Mouse (Mus musculus) CD8-positive naive resting alpha-beta T cell, adult 2 months (primary cell): Measurements from ENCODE around the gene Tnfrsf18.

Experiments
- DNase-seq, 2 experiments: peaks; one replicate each; pipeline ENCODE4 v3.0.0; 2022; ENCODE audit warnings: low read depth in 2 of 2, low spot score in 2 of 2

The Tnfrsf18 gene

GRCm38 (mm10) chr4:156026013-156026412, at the start of gene Tnfrsf18:
Tnfrsf18 (plus strand) TSS chr4:156026164.
- DNase-seq, result peak; percentile 47 to 50

DNA sequence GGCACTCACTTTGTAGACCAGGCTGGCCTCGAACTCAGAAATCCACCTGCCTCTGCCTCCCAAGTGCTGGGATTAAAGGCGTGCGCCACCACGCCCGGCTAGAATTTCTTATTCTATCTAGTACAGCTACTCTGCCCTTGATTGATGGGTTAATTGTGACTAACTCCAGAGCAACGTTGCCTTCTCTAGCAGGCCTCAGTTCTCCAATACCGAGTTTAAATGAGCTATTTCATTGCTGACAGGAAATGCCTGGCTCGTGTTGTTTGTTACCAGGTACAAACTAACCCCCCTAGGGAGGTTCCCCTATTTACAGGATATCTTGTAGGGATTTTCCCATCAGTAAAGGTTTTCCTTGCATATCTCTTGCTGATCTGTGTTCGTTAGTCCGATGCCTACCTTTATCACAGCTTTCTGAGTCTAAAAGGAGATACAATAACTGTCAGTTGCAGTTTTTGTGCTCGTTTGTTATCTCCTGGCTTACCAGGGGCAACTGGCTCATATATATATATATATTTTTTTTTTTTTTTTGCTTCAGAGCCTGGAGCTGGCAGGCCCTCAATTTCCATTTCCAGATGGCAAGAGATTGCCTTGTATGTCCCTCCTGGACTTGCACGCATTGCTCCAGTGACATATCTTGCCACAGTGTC, 44.4 kb upstream of the Tnfrsf18 start:
- DNase-seq, result no peak

GRCm38 (mm10) chr4:155983788-155984187, 42.2 kb upstream of the Tnfrsf18 start:
- no peak for DNase-seq

DNA sequence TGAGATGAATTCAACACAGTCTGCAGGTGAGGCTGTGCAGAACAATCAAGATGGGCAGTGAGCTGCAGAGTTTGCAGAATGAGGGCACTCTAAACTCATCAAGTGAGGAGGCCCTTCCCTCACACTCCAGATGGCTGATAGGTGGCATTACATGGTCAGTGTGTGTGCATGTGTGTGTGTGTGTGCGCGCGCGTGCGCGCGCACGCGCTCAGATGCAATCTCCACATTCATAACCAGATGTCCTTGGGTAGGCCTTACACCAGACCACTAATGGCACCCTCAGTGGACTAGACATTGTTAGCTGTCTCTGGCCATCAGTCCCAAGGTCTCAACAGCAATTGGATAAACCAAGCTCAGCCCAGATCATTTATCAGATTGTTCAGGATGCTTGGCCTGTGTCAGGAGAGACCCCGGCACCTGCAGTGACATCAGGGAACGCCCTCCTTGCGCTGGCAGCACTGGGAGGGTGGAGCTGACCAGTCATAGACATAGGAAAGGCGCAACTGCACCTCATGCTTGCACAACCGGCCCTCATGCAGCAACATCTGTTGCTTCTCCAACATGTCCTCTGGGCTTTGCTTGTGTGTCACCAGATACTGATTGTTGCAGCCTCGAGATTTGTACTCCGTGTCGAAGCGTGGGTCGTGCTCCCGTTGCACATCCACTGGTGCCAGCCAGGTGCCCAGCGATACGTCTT, 34.6 kb upstream of the Tnfrsf18 start:
- DNase-seq, result no peak

DNA sequence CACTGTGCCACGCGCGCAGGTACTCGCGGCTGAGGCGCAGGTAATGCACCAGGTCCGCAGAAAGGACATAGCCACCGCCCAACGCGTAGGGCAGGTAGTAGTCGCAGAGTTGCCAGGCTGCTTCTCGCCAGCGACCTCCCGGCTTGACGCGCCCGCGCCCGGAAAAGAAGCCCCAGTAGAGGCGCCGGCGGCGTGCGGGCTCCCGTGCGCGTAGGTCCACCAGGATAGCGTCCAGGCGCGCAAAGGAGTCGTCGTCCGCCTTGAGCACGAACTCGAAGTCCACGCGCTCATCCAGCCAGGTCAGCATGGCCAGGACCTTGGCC, 34.1 kb upstream of the Tnfrsf18 start:
- DNase-seq, result no peak

DNA sequence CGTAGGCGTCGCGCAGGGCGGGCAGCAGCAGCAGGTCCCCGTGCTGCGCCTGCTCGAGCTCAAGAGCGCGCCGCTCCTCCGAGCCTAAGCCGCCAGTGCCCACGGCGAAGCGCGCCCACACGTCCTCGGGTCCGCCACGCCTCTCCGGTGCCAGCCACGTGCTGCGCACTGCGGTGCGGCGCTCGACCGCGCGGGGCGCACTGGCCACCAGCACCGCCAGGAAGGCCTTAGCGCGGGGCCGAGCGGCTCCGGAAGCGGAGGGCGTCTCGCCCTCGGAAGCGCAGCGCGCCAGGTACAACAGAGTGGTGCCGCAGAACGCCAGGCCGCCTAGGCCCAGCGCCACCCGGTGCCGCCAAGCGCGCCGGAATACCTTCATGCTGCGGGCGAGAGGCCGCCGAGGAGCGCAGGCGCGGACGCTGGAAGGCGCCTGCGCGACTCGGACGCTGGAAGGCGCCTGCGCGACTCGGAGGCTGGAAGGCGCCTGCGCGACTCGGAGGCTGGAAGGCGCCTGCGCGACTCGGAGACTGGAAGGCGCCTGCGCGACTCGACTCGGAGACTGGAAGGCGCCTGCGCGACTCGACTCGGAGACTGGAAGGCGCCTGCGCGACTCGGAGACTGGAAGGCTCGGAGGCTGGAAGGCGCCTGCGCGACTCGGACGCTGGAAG, 33.6 kb upstream of the Tnfrsf18 start, which contains the start of the genes B3galt6 and Sdf4:
B3galt6 (minus strand) TSS at position 409 of the 665 bp plus-strand sequence.
Sdf4 (plus strand) TSS at position 632 of the 665 bp plus-strand sequence.
- peak; percentile 81 to 84 for DNase-seq

DNA sequence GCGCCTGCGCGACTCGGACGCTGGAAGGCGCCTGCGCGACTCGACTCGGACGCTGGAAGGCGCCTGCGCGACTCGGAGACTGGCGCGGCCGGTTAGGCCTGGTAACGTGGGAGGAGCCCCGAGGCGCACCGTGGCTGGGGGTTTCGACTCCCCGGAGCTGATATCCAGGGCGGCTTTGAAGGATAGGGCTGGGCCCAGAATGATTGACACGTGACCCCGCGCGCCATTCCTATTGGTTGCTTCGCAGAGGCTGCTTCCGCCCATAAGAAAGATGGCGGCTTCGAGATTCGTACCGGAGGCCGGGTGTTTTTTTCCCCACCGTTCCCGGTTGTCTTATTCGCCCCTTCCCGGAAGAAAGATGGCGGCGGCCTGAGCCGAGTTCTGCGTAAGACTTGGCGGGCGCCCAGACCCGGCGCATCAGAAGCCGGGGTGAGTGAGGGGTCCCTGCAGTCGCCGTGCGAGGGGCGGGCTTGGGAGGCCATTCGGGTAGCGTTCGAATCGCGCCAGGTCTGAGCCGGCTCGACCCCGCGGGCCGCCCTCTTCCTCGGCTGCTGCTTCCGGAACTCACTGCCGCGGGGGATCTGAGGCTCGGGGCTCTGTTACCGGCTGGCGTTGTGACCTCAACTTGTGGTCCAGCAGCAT, 32.9 kb upstream of the Tnfrsf18 start:
- DNase-seq, result peak; percentile 95 to 97

- no peak for DNase-seq
Measured at GRCm38 (mm10) chr4:155993606-155994005, 32.4 kb upstream of the Tnfrsf18 start.

GRCm38 (mm10) chr4:156004109-156004508, 21.9 kb upstream of the Tnfrsf18 start:
- DNase-seq, result peak in 1 of 2 experiments; percentile 29

DNA sequence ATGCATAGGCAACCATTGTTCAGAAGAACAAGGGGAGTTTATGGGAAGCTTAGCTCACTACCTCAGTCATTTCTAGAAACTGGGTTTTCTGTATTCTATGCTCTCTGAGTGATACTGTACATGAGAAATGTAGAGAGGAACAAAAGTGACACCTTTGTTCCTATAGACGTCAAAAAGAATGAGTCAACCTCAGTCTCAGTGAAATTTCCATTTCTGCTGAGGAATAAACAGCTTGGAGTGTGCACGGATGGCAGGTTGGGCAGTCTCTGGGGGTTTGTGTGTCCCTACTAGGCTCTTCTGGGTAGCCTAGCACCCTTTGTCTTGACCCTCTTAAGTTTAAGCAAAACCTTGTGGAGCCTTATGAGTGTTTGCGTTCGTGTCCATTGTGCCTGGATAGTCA, 17.6 kb upstream of the Tnfrsf18 start:
- no peak for DNase-seq

- no peak for DNase-seq
Measured at GRCm38 (mm10) chr4:156013637-156014036, 12.3 kb upstream of the Tnfrsf18 start, which contains the start of gene Tnfrsf4. Tnfrsf4 (plus strand) TSS chr4:156013843.

GRCm38 (mm10) chr4:156014436-156014835, 11.5 kb upstream of the Tnfrsf18 start:
- no peak for DNase-seq

GRCm38 (mm10) chr4:156019771-156020170, 6.2 kb upstream of the Tnfrsf18 start:
- no peak for DNase-seq

GRCm38 (mm10) chr4:156021381-156021780, 4.6 kb upstream of the Tnfrsf18 start:
- no peak for DNase-seq

DNA sequence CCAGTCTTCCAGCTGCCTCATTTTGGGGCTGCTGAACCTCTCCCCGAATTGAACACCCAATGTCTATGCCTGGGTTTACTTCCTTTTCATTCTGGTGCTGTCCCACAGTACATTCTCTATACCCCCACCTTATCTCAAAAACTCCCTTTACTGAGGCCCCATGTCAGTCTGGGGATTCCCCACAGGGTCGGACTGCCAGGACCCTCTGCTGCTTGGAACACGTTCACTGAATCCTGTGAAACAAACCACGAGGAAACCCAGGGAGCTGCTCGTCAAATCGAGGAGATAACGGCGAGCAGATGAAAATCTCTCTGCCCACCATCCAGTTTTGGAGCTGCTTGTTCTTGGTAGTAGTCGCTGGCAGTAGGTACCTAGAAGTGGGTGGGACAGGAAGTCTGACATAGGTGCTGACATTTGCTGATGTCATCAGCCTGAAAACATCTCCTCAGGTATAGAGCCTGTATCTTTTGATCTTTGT, 4.0 kb upstream of the Tnfrsf18 start:
- DNase-seq, result peak; percentile 74 to 80

DNA sequence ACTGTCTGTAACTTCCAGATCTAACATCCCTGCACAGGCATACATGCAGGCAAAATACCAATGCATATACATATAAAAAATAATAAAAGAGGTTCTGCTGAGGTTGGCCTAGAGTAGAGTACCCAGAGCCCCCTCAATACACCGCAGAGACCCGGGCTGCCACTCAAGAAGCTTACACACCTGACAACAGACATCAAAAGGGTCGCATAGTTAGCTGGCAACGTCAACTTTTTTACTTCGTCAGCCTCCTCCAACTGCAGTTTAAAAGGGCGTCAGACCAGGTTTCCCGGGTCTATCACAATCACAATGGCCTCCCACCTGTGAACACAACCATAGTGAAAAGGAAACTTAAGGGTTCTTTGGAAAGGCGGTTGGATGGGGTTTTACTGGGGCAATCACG, 2.4 kb upstream of the Tnfrsf18 start:
- no peak for DNase-seq

GRCm38 (mm10) chr4:156024184-156024583, 1.8 kb upstream of the Tnfrsf18 start:
- no peak for DNase-seq

DNA sequence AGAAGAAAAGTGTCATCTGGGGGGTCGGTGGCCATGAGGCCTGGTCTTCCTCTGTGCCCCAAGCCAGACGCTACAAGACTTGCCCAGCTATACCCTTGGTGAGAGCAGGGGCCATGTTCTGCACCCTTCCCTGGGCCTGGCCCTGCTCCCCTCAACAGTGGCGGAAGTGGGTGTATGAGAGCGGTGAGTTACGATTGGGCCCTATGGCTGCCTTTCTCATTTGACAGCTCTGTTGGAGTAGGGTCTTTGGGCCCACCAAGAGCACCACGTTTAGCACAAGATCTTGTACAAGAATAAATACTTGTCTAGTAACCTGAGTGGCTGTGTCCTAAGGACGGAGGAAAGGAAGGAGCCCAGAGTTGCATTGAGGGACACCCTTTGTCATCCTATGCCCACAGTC, 2.6 kb downstream of the Tnfrsf18 start:
- no peak for DNase-seq

GRCm38 (mm10) chr4:156030651-156031118, 4.7 kb downstream of the Tnfrsf18 start:
- DNase-seq, result no peak

- DNase-seq, result no peak
Measured at GRCm38 (mm10) chr4:156031255-156031592, 5.3 kb downstream of the Tnfrsf18 start.

GRCm38 (mm10) chr4:156031593-156032391, 5.8 kb downstream of the Tnfrsf18 start:
- peak; percentile 26 to 35 for DNase-seq
